Mouse (Mus musculus) T-helper 2 cell (primary cell): ENCODE results near the gene Sncb.

Source experiments
- in situ Hi-C: fragments of 300-600 bp; cut with MboI, MseI; formaldehyde crosslinking; loops from one replicate; pipeline ENCODE4 v1.15.1; 2025; ENCODE audit warnings: high pct_unique_total_duplicates

The Sncb gene

GRCm38 (mm10) chr13:54783698-54784097, 17.3 kb upstream of the Sncb start, which contains the start of gene Eif4e1b:
Gene Eif4e1b (plus strand): TSS chr13:54783998.
- in situ Hi-C loops = no loop called here

- in situ Hi-C loops = no loop called here
Observed at GRCm38 (mm10) chr13:54783235-54783634, 16.8 kb upstream of the Sncb start.

- in situ Hi-C loops = no loop called here
Observed at GRCm38 (mm10) chr13:54781086-54781485, 14.7 kb upstream of the Sncb start.

- in situ Hi-C loops = no loop called here
Observed at GRCm38 (mm10) chr13:54780592-54780991, 14.2 kb upstream of the Sncb start.

GRCm38 (mm10) chr13:54767012-54767411, 617 bp upstream of the Sncb start:
- in situ Hi-C loops = no loop called here

- in situ Hi-C loops = no loop called here
Observed at GRCm38 (mm10) chr13:54765281-54766191, 859 bp downstream of the Sncb start.

GRCm38 (mm10) chr13:54760906-54761305, 5.5 kb downstream of the Sncb start:
- in situ Hi-C loops = no loop called here

- in situ Hi-C loops = no loop called here
Observed at GRCm38 (mm10) chr13:54760164-54760795, 6.1 kb downstream of the Sncb start.

GRCm38 (mm10) chr13:54759496-54759895, 6.9 kb downstream of the Sncb start:
- in situ Hi-C loops = no loop called here

GRCm38 (mm10) chr13:54758756-54759470, 7.5 kb downstream of the Sncb start:
- in situ Hi-C loops = no loop called here

- in situ Hi-C loops = no loop called here
Observed at GRCm38 (mm10) chr13:54758045-54758755, 8.2 kb downstream of the Sncb start.

- in situ Hi-C loops = no loop called here
Observed at GRCm38 (mm10) chr13:54757093-54757830, 9.1 kb downstream of the Sncb start.

- in situ Hi-C loops = no loop called here
Observed at GRCm38 (mm10) chr13:54756156-54756712, 10.2 kb downstream of the Sncb start.

- in situ Hi-C loops = no loop called here
Observed at GRCm38 (mm10) chr13:54755201-54755830, 11.1 kb downstream of the Sncb start.

GRCm38 (mm10) chr13:54754169-54755080, 12.0 kb downstream of the Sncb start:
- in situ Hi-C loops = no loop called here

- in situ Hi-C loops = no loop called here
Observed at GRCm38 (mm10) chr13:54753733-54754132, 12.7 kb downstream of the Sncb start.

- in situ Hi-C loops = no loop called here
Observed at GRCm38 (mm10) chr13:54752656-54753055, 13.7 kb downstream of the Sncb start.

GRCm38 (mm10) chr13:54750699-54751098, 15.7 kb downstream of the Sncb start:
- in situ Hi-C loops = no loop called here

- in situ Hi-C loops = no loop called here
Observed at GRCm38 (mm10) chr13:54749864-54750411, 16.5 kb downstream of the Sncb start, which contains the start of gene Gprin1. Gene Gprin1 (minus strand): TSS chr13:54749874.
